Mouse (Mus musculus): ENCODE measurements at regions not wholly inside any gene's neighbourhood (a gene's known extent, or its start where the extent isn't known, plus 50 kb on each side); places are given as distances from the start of the nearest gene placed in this dataset.

GRCm38 (mm10) chr5:119322411-119322810 is 348.1 kb upstream of the Tbx3 start:
- TF ChIP-seq USF1 (IDR thresholded peaks at IDR 0.05; ENCODE audit: low read depth) (no peak), POLR2AphosphoS2 (IDR thresholded peaks at IDR 0.05; ENCODE audit: insufficient read length, low read depth) (no peak), POLR2A (IDR thresholded peaks at IDR 0.05; ENCODE audit: insufficient read length, low read depth) (no peak), MYOD1 (IDR thresholded peaks at IDR 0.05; ENCODE audit: control insufficient read depth in 1 of 3, insufficient read length in 2 of 3, low read depth in 2 of 3) (no peak), E2F4 (IDR thresholded peaks at IDR 0.05; ENCODE audit: insufficient read depth) (no peak), CEBPB (IDR thresholded peaks at IDR 0.05; ENCODE audit: insufficient read depth, poor library complexity, severe bottlenecking) (no peak), MAX (IDR thresholded peaks at IDR 0.05; ENCODE audit: low read depth) (no peak), MYOG (IDR thresholded peaks at IDR 0.05; ENCODE audit: control insufficient read depth in 1 of 3, insufficient read depth in 1 of 3, insufficient read length in 2 of 3, low read depth in 2 of 3) (no peak), TCF3 (IDR thresholded peaks at IDR 0.05; ENCODE audit: insufficient read length, low read depth) (no peak)
- H3K79me2 ChIP-seq (ENCODE audit: control insufficient read depth, insufficient read depth) = no peaks in the 10 kb centered on the region
- no peak overlapping the region for H3K4me3 ChIP-seq
- no peaks in the 10 kb centered on the region for H3K27me3 ChIP-seq (ENCODE audit: control insufficient read depth, insufficient read depth, insufficient read length)
- no peak overlapping the region for H3K4me2 ChIP-seq (ENCODE audit: low read depth)
- no peaks in the 10 kb centered on the region for H3K36me3 ChIP-seq (ENCODE audit: control insufficient read depth, insufficient read depth)
- H3ac ChIP-seq (ENCODE audit: control insufficient read depth, insufficient read length) = no peak overlapping the region

GRCm38 (mm10) chr5:119325681-119326255 is 344.7 kb upstream of the Tbx3 start:
- no peaks in the 10 kb centered on the region for H3K27me3 ChIP-seq (ENCODE audit: control insufficient read depth, insufficient read depth, insufficient read length)
- no peaks in the 10 kb centered on the region for H3K36me3 ChIP-seq (ENCODE audit: control insufficient read depth, insufficient read depth)
- no peak overlapping the region for H3ac ChIP-seq (ENCODE audit: control insufficient read depth, insufficient read length)
- no peak for TF ChIP-seq POLR2AphosphoS2 (IDR thresholded peaks at IDR 0.05; ENCODE audit: insufficient read length, low read depth)
- no peak for TF ChIP-seq TCF12 (IDR thresholded peaks at IDR 0.05; ENCODE audit: insufficient read depth, poor library complexity, severe bottlenecking)
- TF ChIP-seq MAX (IDR thresholded peaks at IDR 0.05; ENCODE audit: low read depth) = no peak
- TF ChIP-seq E2F4 (IDR thresholded peaks at IDR 0.05; ENCODE audit: insufficient read depth) = no peak
- no peak for TF ChIP-seq TCF3 (IDR thresholded peaks at IDR 0.05; ENCODE audit: insufficient read length, low read depth)
- TF ChIP-seq MYOG (IDR thresholded peaks at IDR 0.05; ENCODE audit: control insufficient read depth in 1 of 3, insufficient read depth in 1 of 3, insufficient read length in 2 of 3, low read depth in 2 of 3) = no peak
- TF ChIP-seq CEBPB (IDR thresholded peaks at IDR 0.05; ENCODE audit: insufficient read depth, poor library complexity, severe bottlenecking) = no peak
- TF ChIP-seq POLR2A (IDR thresholded peaks at IDR 0.05; ENCODE audit: insufficient read length, low read depth) = no peak
- TF ChIP-seq SRF (IDR thresholded peaks at IDR 0.05; ENCODE audit: control insufficient read depth, insufficient read length, low read depth) = no peak
- H3K79me2 ChIP-seq (ENCODE audit: control insufficient read depth, insufficient read depth) = no peaks in the 10 kb centered on the region
- H3K4me3 ChIP-seq = no peak overlapping the region
- no peak overlapping the region for H3K4me2 ChIP-seq (ENCODE audit: low read depth)

GRCm38 (mm10) chr5:119326895-119327294 is 343.6 kb upstream of the Tbx3 start:
- no peaks in the 10 kb centered on the region for H3K36me3 ChIP-seq (ENCODE audit: control insufficient read depth, insufficient read depth)
- no peaks in the 10 kb centered on the region for H3K79me2 ChIP-seq (ENCODE audit: control insufficient read depth, insufficient read depth)
- no peaks in the 10 kb centered on the region for H3K27me3 ChIP-seq (ENCODE audit: control insufficient read depth, insufficient read depth, insufficient read length)
- H3K4me2 ChIP-seq (ENCODE audit: low read depth) = no peak overlapping the region
- TF ChIP-seq POLR2AphosphoS2 (IDR thresholded peaks at IDR 0.05; ENCODE audit: insufficient read length, low read depth) (no peak), MAX (IDR thresholded peaks at IDR 0.05; ENCODE audit: low read depth) (no peak), E2F4 (IDR thresholded peaks at IDR 0.05; ENCODE audit: insufficient read depth) (no peak), SRF (IDR thresholded peaks at IDR 0.05; ENCODE audit: control insufficient read depth, insufficient read length, low read depth) (no peak), TCF3 (IDR thresholded peaks at IDR 0.05; ENCODE audit: insufficient read length, low read depth) (no peak), MYOG (IDR thresholded peaks at IDR 0.05; ENCODE audit: control insufficient read depth in 1 of 3, insufficient read depth in 1 of 3, insufficient read length in 2 of 3, low read depth in 2 of 3) (no peak), MYOD1 (IDR thresholded peaks at IDR 0.05; ENCODE audit: control insufficient read depth in 1 of 3, insufficient read length in 2 of 3, low read depth in 2 of 3) (no peak), USF1 (IDR thresholded peaks at IDR 0.05; ENCODE audit: low read depth) (no peak), REST (IDR thresholded peaks at IDR 0.05; ENCODE audit: insufficient read depth, insufficient read length) (no peak), POLR2A (IDR thresholded peaks at IDR 0.05; ENCODE audit: insufficient read length, low read depth) (no peak), TCF12 (IDR thresholded peaks at IDR 0.05; ENCODE audit: insufficient read depth, poor library complexity, severe bottlenecking) (no peak), CEBPB (IDR thresholded peaks at IDR 0.05; ENCODE audit: insufficient read depth, poor library complexity, severe bottlenecking) (no peak)
- no peak overlapping the region for H3ac ChIP-seq (ENCODE audit: control insufficient read depth, insufficient read length)
- H3K4me3 ChIP-seq = no peak overlapping the region

GRCm38 (mm10) chr5:119328971-119329370 is 341.5 kb upstream of the Tbx3 start:
- TF ChIP-seq E2F4 (IDR thresholded peaks at IDR 0.05; ENCODE audit: insufficient read depth) = no peak
- TF ChIP-seq MYOD1 (IDR thresholded peaks at IDR 0.05; ENCODE audit: control insufficient read depth in 1 of 3, insufficient read length in 2 of 3, low read depth in 2 of 3) = no peak
- TF ChIP-seq POLR2AphosphoS2 (IDR thresholded peaks at IDR 0.05; ENCODE audit: insufficient read length, low read depth) = no peak
- TF ChIP-seq POLR2A (IDR thresholded peaks at IDR 0.05; ENCODE audit: insufficient read length, low read depth) = no peak
- no peak for TF ChIP-seq MAX (IDR thresholded peaks at IDR 0.05; ENCODE audit: low read depth)
- TF ChIP-seq TCF3 (IDR thresholded peaks at IDR 0.05; ENCODE audit: insufficient read length, low read depth) = no peak
- no peak for TF ChIP-seq CEBPB (IDR thresholded peaks at IDR 0.05; ENCODE audit: insufficient read depth, poor library complexity, severe bottlenecking)
- no peak for TF ChIP-seq SRF (IDR thresholded peaks at IDR 0.05; ENCODE audit: control insufficient read depth, insufficient read length, low read depth)
- Histone ChIP-seq H3K79me2 (ENCODE audit: control insufficient read depth, insufficient read depth) (no peaks in the 10 kb centered on the region), H3K4me2 (ENCODE audit: low read depth) (no peak overlapping the region), H3K27me3 (ENCODE audit: control insufficient read depth, insufficient read depth, insufficient read length) (no peaks in the 10 kb centered on the region), H3K36me3 (ENCODE audit: control insufficient read depth, insufficient read depth) (no peaks in the 10 kb centered on the region), H3ac (ENCODE audit: control insufficient read depth, insufficient read length) (no peak overlapping the region), H3K4me3 (no peak overlapping the region)

GRCm38 (mm10) chr5:119329371-119329770 is 341.1 kb upstream of the Tbx3 start:
- no peak overlapping the region for H3K4me3 ChIP-seq
- no peaks in the 10 kb centered on the region for H3K79me2 ChIP-seq (ENCODE audit: control insufficient read depth, insufficient read depth)
- H3ac ChIP-seq (ENCODE audit: control insufficient read depth, insufficient read length) = no peak overlapping the region
- H3K36me3 ChIP-seq (ENCODE audit: control insufficient read depth, insufficient read depth) = no peaks in the 10 kb centered on the region
- no peak for TF ChIP-seq E2F4 (IDR thresholded peaks at IDR 0.05; ENCODE audit: insufficient read depth)
- H3K27me3 ChIP-seq (ENCODE audit: control insufficient read depth, insufficient read depth, insufficient read length) = no peaks in the 10 kb centered on the region
- no peak overlapping the region for H3K4me2 ChIP-seq (ENCODE audit: low read depth)
